Mouse (Mus musculus): Measurements from ENCODE around the gene Prcc.
"Not testable (repeated sequence)": the region's sequence is repeated elsewhere in the genome, so short reads cannot be mapped to it uniquely, and the experiment has no call there.

The Prcc gene

DNA sequence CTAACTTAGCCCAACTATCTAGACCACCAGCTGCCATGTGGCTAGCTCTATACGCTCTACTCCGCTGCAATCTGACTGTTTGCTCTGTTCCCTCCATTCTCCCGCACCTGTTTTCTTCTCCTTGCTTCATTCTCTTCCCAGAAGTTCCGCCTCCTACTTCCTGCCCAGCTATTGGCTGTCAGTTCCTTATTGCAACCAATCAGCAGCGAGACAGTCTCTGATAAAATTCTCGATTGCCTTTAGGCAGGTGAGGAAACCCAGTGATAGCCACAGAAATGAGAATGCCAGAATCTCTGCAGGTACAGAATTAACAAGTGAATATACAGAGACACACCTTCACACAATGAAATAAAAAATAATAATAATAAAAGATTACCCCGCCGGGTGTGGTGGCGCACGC is 56.4 kb downstream of the Prcc start:
- no peak for TF ChIP-seq GATA4 (IDR thresholded peaks at IDR 0.05; ENCODE audit: insufficient replicate concordance, low read length)

GRCm38 (mm10) chr3:87828435-87828834 is 57.0 kb downstream of the Prcc start:
- TF ChIP-seq GATA4 (IDR thresholded peaks at IDR 0.05; ENCODE audit: insufficient replicate concordance, low read length) = no peak

- TF ChIP-seq GATA4 (IDR thresholded peaks at IDR 0.05; ENCODE audit: insufficient replicate concordance, low read length) = not testable (repeated sequence)
Observed at GRCm38 (mm10) chr3:87824206-87824605, 61.2 kb downstream of the Prcc start, which contains the start of gene Pear1. Gene Pear1, minus strand, starts transcription at chr3:87824306.

- no peak for TF ChIP-seq GATA4 (IDR thresholded peaks at IDR 0.05; ENCODE audit: insufficient replicate concordance, low read length)
Observed at GRCm38 (mm10) chr3:87818226-87818625, 67.2 kb downstream of the Prcc start.

GRCm38 (mm10) chr3:87816646-87817093 is 68.7 kb downstream of the Prcc start:
- TF ChIP-seq GATA4 (IDR thresholded peaks at IDR 0.05; ENCODE audit: insufficient replicate concordance, low read length) = no peak

DNA sequence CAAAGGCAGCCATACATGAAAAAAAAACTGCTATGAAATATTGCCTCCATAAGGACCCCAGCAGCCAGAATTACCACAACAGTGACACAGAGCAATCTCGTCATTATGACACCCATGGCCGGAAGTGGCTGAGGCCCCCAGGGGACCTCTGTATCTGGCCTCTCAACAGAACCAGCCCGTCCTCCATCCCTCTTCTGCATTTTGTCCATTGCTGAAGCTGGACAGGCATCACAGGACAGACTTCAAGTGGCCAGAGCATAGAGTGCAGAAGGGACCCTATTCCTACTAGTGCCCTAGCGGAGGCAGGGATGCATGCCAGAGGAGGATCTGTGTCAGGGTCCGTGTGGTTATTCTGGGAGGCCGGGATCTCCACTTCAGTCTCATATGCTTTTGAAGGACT is 69.2 kb downstream of the Prcc start:
- TF ChIP-seq GATA4 (IDR thresholded peaks at IDR 0.05; ENCODE audit: insufficient replicate concordance, low read length) = no peak

GRCm38 (mm10) chr3:87812873-87813272 is 72.5 kb downstream of the Prcc start:
- TF ChIP-seq GATA4 (IDR thresholded peaks at IDR 0.05; ENCODE audit: insufficient replicate concordance, low read length) = no peak

GRCm38 (mm10) chr3:87812413-87812812 is 73.0 kb downstream of the Prcc start:
- TF ChIP-seq GATA4 (IDR thresholded peaks at IDR 0.05; ENCODE audit: insufficient replicate concordance, low read length) = no peak

- no peak for TF ChIP-seq GATA4 (IDR thresholded peaks at IDR 0.05; ENCODE audit: insufficient replicate concordance, low read length)
Observed at GRCm38 (mm10) chr3:87811297-87811696, 74.1 kb downstream of the Prcc start.

DNA sequence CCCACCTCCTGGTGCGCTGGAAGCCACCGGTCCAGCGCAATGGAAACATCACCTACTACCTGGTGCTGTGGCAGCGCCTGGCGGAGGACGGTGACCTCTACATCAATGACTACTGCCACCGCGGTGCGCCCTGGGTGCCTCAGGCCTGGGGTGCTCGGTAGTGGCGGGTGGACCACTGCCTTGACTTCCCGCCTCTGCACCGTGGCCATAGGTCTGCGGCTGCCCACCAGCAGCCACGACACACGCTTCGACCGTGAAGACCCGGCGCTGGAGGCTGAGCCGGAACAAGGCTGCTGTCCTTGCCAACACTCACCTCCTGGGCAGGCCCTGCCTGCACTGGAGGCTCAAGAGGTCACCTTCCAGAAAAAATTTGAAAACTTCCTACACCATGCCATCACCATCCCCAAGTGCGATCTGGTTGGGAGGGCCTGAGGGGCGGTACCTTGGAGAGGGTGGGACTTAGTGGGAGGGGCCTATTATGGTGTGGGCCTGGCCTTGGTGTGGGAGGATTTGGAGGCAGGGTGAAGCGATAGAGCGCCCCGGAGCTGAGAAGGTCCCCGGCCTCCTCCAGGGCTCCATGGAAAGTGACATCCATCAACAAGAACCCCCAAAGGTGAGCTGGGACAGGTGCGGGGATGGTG is 76.0 kb downstream of the Prcc start:
- TF ChIP-seq GATA4 (IDR thresholded peaks at IDR 0.05; ENCODE audit: insufficient replicate concordance, low read length) = no peak
